Mouse (Mus musculus) limb, embryonic 13.5 days (tissue): ENCODE results near the gene Scube1. TPM values are rescaled to one million over a fixed set of nuclear protein-coding genes. Genes with fewer than 3 reads are reported as not detected.

Source experiments
- ATAC-seq: fragments of 200-750 bp; cut with Nextera tagmentation; 2 replicates; pipeline ENCODE4 v1.8.0; 2017; ENCODE audit warnings: low read depth, moderate number of reproducible peaks, moderate TSS enrichment; ENCODE audit not compliant: low FRiP score
- H3K27ac ChIP-seq: fragments of 300-500 bp; sonication (generic); 2 replicates; pipeline ENCODE4 v1.5.1; 2015; ENCODE audit warnings: inconsistent platforms, mild to moderate bottlenecking, moderate library complexity
- H3K27me3 ChIP-seq: fragments of 300-500 bp; sonication (generic); 2 replicates; pipeline ENCODE4 v1.6.1; 2015; ENCODE audit warnings: mild to moderate bottlenecking, inconsistent platforms
- H3K36me3 ChIP-seq: fragments of 300-500 bp; sonication (generic); 2 replicates; pipeline ENCODE4 v1.6.1; 2015; ENCODE audit warnings: inconsistent platforms, mild to moderate bottlenecking, moderate library complexity
- H3K4me1 ChIP-seq: fragments of 300-500 bp; sonication (generic); 2 replicates; pipeline ENCODE4 v1.6.1; 2015; ENCODE audit warnings: inconsistent platforms
- H3K4me2 ChIP-seq: fragments of 300-500 bp; sonication (generic); replicated peaks from 2 replicates; pipeline ENCODE4 v1.6.1; 2015; ENCODE audit warnings: inconsistent platforms, mild to moderate bottlenecking, moderate library complexity
- H3K4me3 ChIP-seq: fragments of 300-500 bp; sonication (generic); 2 replicates; pipeline ENCODE4 v1.5.1; 2015; ENCODE audit warnings: moderate library complexity, mild to moderate bottlenecking, inconsistent platforms
- H3K9ac ChIP-seq: fragments of 300-500 bp; sonication (generic); 2 replicates; pipeline ENCODE4 v1.6.1; 2015; ENCODE audit warnings: mild to moderate bottlenecking, inconsistent platforms
- H3K9me3 ChIP-seq: fragments of 300-500 bp; sonication (generic); 2 replicates; pipeline ENCODE4 v1.6.1; 2016; ENCODE audit warnings: inconsistent platforms
- WGBS: fragments of 180-500 bp; shearing (Covaris S2); methylation state at CpG from one replicate; pipeline ENCODE4 v1.1.7; 2015; 5-methylcytosine and 5-hydroxymethylcytosine counted together
- polyA plus RNA-seq: library from polyadenylated mRNA; unstranded; fragments of >200 nt; fragmentation: Nextera tagmentation; extraction: Ambion mirVana; gene quantifications from 2 replicates; pipeline ENCODE4 v1.2.1, GENCODE M21; 2015

Gene Scube1
- polyA plus RNA-seq, 1 experiment from 2014 or later, result 22.0 TPM

GRCm38 (mm10) chr15:83606700-83607099 lies 118.1 kb downstream of the Scube1 start:
- ATAC-seq, result no peak
- no peak overlapping the region for H3K9ac ChIP-seq
- no peaks in the 10 kb centered on the region; the same call in 1 of the 2 replicates for H3K4me1 ChIP-seq
- H3K4me3 ChIP-seq, result no peak overlapping the region
- H3K4me2 ChIP-seq, result no peak overlapping the region
- 87% methylated on average over 8 of the region's 8 CpGs for WGBS
- H3K36me3 ChIP-seq, result no peaks in the 10 kb centered on the region
- no peaks in the 10 kb centered on the region for H3K9me3 ChIP-seq
- H3K27ac ChIP-seq, result no peak overlapping the region
- no peaks in the 10 kb centered on the region for H3K27me3 ChIP-seq

- H3K9me3 ChIP-seq, result no peaks in the 10 kb centered on the region
- no peaks in the 10 kb centered on the region; the same call in 1 of the 2 replicates for H3K4me1 ChIP-seq
- H3K4me3 ChIP-seq, result no peak overlapping the region
- no peaks in the 10 kb centered on the region for H3K27me3 ChIP-seq
- 83% methylated on average over 11 of the region's 11 CpGs for WGBS
- ATAC-seq, result no peak
- H3K36me3 ChIP-seq, result no peaks in the 10 kb centered on the region
- no peak overlapping the region for H3K9ac ChIP-seq
- H3K4me2 ChIP-seq, result no peak overlapping the region
- H3K27ac ChIP-seq, result no peak overlapping the region
Measured at GRCm38 (mm10) chr15:83606216-83606615, 118.6 kb downstream of the Scube1 start.

GRCm38 (mm10) chr15:83603426-83603825 lies 121.4 kb downstream of the Scube1 start:
- H3K27me3 ChIP-seq, result no peaks in the 10 kb centered on the region
- 98% methylated on average over 7 of the region's 7 CpGs for WGBS
- no peaks in the 10 kb centered on the region for H3K9me3 ChIP-seq
- H3K9ac ChIP-seq, result no peak overlapping the region
- H3K36me3 ChIP-seq, result no peaks in the 10 kb centered on the region
- no peak overlapping the region for H3K4me2 ChIP-seq
- no peaks in the 10 kb centered on the region; the same call in 1 of the 2 replicates for H3K4me1 ChIP-seq
- H3K4me3 ChIP-seq, result no peak overlapping the region
- H3K27ac ChIP-seq, result no peak overlapping the region
- ATAC-seq, result no peak

GRCm38 (mm10) chr15:83603046-83603396 lies 121.8 kb downstream of the Scube1 start:
- Histone ChIP-seq H3K9ac (no peak overlapping the region), H3K4me1 (no peaks in the 10 kb centered on the region; the same call in 1 of the 2 replicates), H3K4me2 (no peak overlapping the region), H3K4me3 (no peak overlapping the region), H3K9me3 (no peaks in the 10 kb centered on the region), H3K36me3 (no peaks in the 10 kb centered on the region), H3K27ac (no peak overlapping the region), H3K27me3 (no peaks in the 10 kb centered on the region)
- WGBS, result 96% methylated on average over 1 of the region's 1 CpGs
- ATAC-seq, result no peak

- H3K27ac ChIP-seq, result 0 out of 2 replicates have a peak overlapping the region, but pooled peaks have one; percentile 3
- no peak for ATAC-seq
- no peak overlapping the region for H3K9ac ChIP-seq
- no peaks in the 10 kb centered on the region for H3K27me3 ChIP-seq
- H3K9me3 ChIP-seq, result no peaks in the 10 kb centered on the region
- H3K4me2 ChIP-seq, result no peak overlapping the region
- H3K4me1 ChIP-seq, result no peaks in the 10 kb centered on the region; the same call in 1 of the 2 replicates
- WGBS, result 66% methylated on average over 13 of the region's 13 CpGs
- no peak overlapping the region for H3K4me3 ChIP-seq
- H3K36me3 ChIP-seq, result no peaks in the 10 kb centered on the region
Measured at GRCm38 (mm10) chr15:83602372-83603045, 122.3 kb downstream of the Scube1 start.

GRCm38 (mm10) chr15:83601185-83601584 lies 123.6 kb downstream of the Scube1 start:
- H3K4me2 ChIP-seq, result no peak overlapping the region
- 63% methylated on average over 4 of the region's 4 CpGs for WGBS
- H3K27me3 ChIP-seq, result no peaks in the 10 kb centered on the region
- H3K4me1 ChIP-seq, result no peaks in the 10 kb centered on the region; the same call in 1 of the 2 replicates
- H3K27ac ChIP-seq, result no peak overlapping the region
- no peaks in the 10 kb centered on the region for H3K9me3 ChIP-seq
- ATAC-seq, result no peak
- no peaks in the 10 kb centered on the region for H3K36me3 ChIP-seq
- no peak overlapping the region for H3K9ac ChIP-seq
- no peak overlapping the region for H3K4me3 ChIP-seq

GRCm38 (mm10) chr15:83596833-83597232 lies 128.0 kb downstream of the Scube1 start:
- no peaks in the 10 kb centered on the region for H3K27me3 ChIP-seq
- no peak overlapping the region for H3K9ac ChIP-seq
- H3K4me1 ChIP-seq, result peaks cover 21% of the 10 kb centered on the region
- no peaks in the 10 kb centered on the region for H3K9me3 ChIP-seq
- H3K4me2 ChIP-seq, result no peak overlapping the region
- ATAC-seq, result no peak
- WGBS, result 87% methylated on average over 4 of the region's 4 CpGs
- H3K36me3 ChIP-seq, result no peaks in the 10 kb centered on the region
- H3K27ac ChIP-seq, result no peak overlapping the region
- no peak overlapping the region for H3K4me3 ChIP-seq

GRCm38 (mm10) chr15:83595364-83595711 lies 129.5 kb downstream of the Scube1 start:
- peak overlapping the region; percentile 91 for H3K4me2 ChIP-seq
- peaks cover 21% of the 10 kb centered on the region for H3K4me1 ChIP-seq
- H3K36me3 ChIP-seq, result peaks cover 7% of the 10 kb centered on the region
- H3K9me3 ChIP-seq, result no peaks in the 10 kb centered on the region
- peak overlapping the region; percentile 82 for H3K4me3 ChIP-seq
- ATAC-seq, result no peak
- 38% methylated on average over 7 of the region's 7 CpGs for WGBS
- 0 out of 2 replicates have a peak overlapping the region, but pooled peaks have one; percentile 16 for H3K27ac ChIP-seq
- no peaks in the 10 kb centered on the region for H3K27me3 ChIP-seq
- peak overlapping the region; percentile 87 for H3K9ac ChIP-seq

- peak within 1 kb of the TSS; percentile 82 for H3K4me3 ChIP-seq
- H3K9ac ChIP-seq, result peak within 1 kb of the TSS; percentile 87
- under 1% methylated on average over 68 of the region's 68 CpGs for WGBS
- H3K9me3 ChIP-seq, result no peaks in the 10 kb centered on the region
- peak within 1 kb of the TSS; percentile 91 for H3K4me2 ChIP-seq
- H3K27me3 ChIP-seq, result no peaks in the 10 kb centered on the region
- H3K27ac ChIP-seq, result peak within 1 kb of the TSS; percentile 55; the same call in 1 of the 2 replicates
- ATAC-seq, result peak; percentile 94
- H3K36me3 ChIP-seq, result peaks cover 11% of the 10 kb centered on the region
- H3K4me1 ChIP-seq, result peaks cover 21% of the 10 kb centered on the region
Measured at GRCm38 (mm10) chr15:83594513-83595363, 130.1 kb downstream of the Scube1 start, which contains the start of gene Ttll12. Ttll12 (minus strand) TSS chr15:83595157.

GRCm38 (mm10) chr15:83593702-83594512 lies 130.9 kb downstream of the Scube1 start:
- Histone ChIP-seq H3K9me3 (no peaks in the 10 kb centered on the region), H3K36me3 (peaks cover 15% of the 10 kb centered on the region), H3K4me3 (peak overlapping the region; percentile 82), H3K4me1 (peaks cover 21% of the 10 kb centered on the region), H3K27ac (no peak overlapping the region; the same call in 1 of the 2 replicates), H3K4me2 (peak overlapping the region; percentile 91), H3K27me3 (no peaks in the 10 kb centered on the region), H3K9ac (peak overlapping the region; percentile 87)
- 7% methylated on average over 19 of the region's 19 CpGs for WGBS
- peak; percentile 30; the same call in 1 of the 2 replicates for ATAC-seq

GRCm38 (mm10) chr15:83593189-83593585 lies 131.6 kb downstream of the Scube1 start:
- H3K4me1 ChIP-seq, result peaks cover 21% of the 10 kb centered on the region
- H3K36me3 ChIP-seq, result peaks cover 22% of the 10 kb centered on the region
- no peaks in the 10 kb centered on the region for H3K27me3 ChIP-seq
- peak overlapping the region; percentile 82 for H3K4me3 ChIP-seq
- H3K9ac ChIP-seq, result peak overlapping the region; percentile 87
- no peaks in the 10 kb centered on the region for H3K9me3 ChIP-seq
- H3K4me2 ChIP-seq, result peak overlapping the region; percentile 91
- no peak overlapping the region for H3K27ac ChIP-seq
- ATAC-seq, result no peak
